Mouse (Mus musculus) spleen, adult 2 months (tissue): ENCODE data around the gene A230072I06Rik. TPM values are rescaled to one million over a fixed set of nuclear protein-coding genes. Genes with fewer than 3 reads are reported as not detected.

Source experiments
- DNase-seq, 2 experiments: peaks; one replicate each; pipeline versions ENCODE4 v3.0.0 to v3.0.0-alpha.2; 2012 to 2021; ENCODE audit warnings: low spot score in 2 of 2, low read depth in 1 of 2
- H3K27ac ChIP-seq: fragments of 200-500 bp; 2 replicates; pipeline ENCODE4 v1.5.1; 2012; ENCODE audit warnings: low read length, inconsistent platforms; ENCODE audit not compliant: insufficient read depth
- H3K27me3 ChIP-seq: fragments of 200-500 bp; 2 replicates; pipeline ENCODE4 v1.6.1; 2012; ENCODE audit warnings: mild to moderate bottlenecking, moderate library complexity, low read length, inconsistent platforms; ENCODE audit not compliant: control insufficient read depth, insufficient read depth
- H3K36me3 ChIP-seq: fragments of 200-500 bp; 2 replicates; pipeline ENCODE4 v1.6.1; 2012; ENCODE audit warnings: mild to moderate bottlenecking, low read length, inconsistent platforms; ENCODE audit not compliant: control insufficient read depth, insufficient read depth
- H3K4me1 ChIP-seq: fragments of 200-500 bp; 2 replicates; pipeline ENCODE4 v1.6.1; 2011; ENCODE audit warnings: inconsistent platforms; ENCODE audit not compliant: control insufficient read depth, insufficient read depth, insufficient read length
- H3K4me3 ChIP-seq: fragments of 200-500 bp; 2 replicates; pipeline ENCODE4 v1.5.1; 2011; ENCODE audit warnings: mild to moderate bottlenecking, inconsistent platforms; ENCODE audit not compliant: insufficient read depth, insufficient read length; ENCODE audit errors: extremely low read depth
- CTCF ChIP-seq: fragments of 200-500 bp; IDR thresholded peaks from 2 replicates; pipeline ENCODE4 v1.5.1; 2011; ENCODE audit warnings: mild to moderate bottlenecking, inconsistent platforms; ENCODE audit not compliant: insufficient read depth, insufficient read length, insufficient replicate concordance; ENCODE audit errors: extremely low read depth
- POLR2A ChIP-seq: fragments of 200-500 bp; IDR thresholded peaks from 2 replicates; pipeline ENCODE4 v1.6.1; 2011; ENCODE audit warnings: low read depth, low read length, inconsistent platforms
- WGBS: fragments of 180-500 bp; shearing (Covaris S2); methylation state at CpG from one replicate; pipeline ENCODE4 v1.1.7; 2018; 5-methylcytosine and 5-hydroxymethylcytosine counted together
- polyA plus RNA-seq: library from polyadenylated mRNA; depleted of rRNA; stranded (reverse); fragments of >200 nt; gene quantifications from 2 replicates; pipeline ENCODE4 v1.2.3, GENCODE M21; 2012; rRNA removed

Gene A230072I06Rik
- not detected in 2 replicates for polyA plus RNA-seq

- H3K4me3 ChIP-seq, result no peak within 1 kb of the TSS
- TF ChIP-seq CTCF, result no peak
- 86% methylated on average over 12 of the region's 12 CpGs for WGBS
Measured at GRCm38 (mm10) chr8:12278663-12279312, at the start of gene A230072I06Rik. Gene A230072I06Rik (plus strand): TSS chr8:12278819.

GRCm38 (mm10) chr8:12234039-12234438 lies 44.6 kb upstream of the A230072I06Rik start:
- H3K27ac ChIP-seq, result no peak overlapping the region
- no peak for TF ChIP-seq POLR2A
- no peak for TF ChIP-seq CTCF
- no peak overlapping the region for H3K4me3 ChIP-seq
- H3K27me3 ChIP-seq, result no peaks in the 10 kb centered on the region
- H3K36me3 ChIP-seq, result no peaks in the 10 kb centered on the region
- no peaks in the 10 kb centered on the region for H3K4me1 ChIP-seq
- 78% methylated on average over 11 of the region's 11 CpGs for WGBS
- no peak for DNase-seq

More at GRCm38 (mm10) chr8:12278663-12279312, at the start of gene A230072I06Rik:
- Histone ChIP-seq H3K27ac (no peak within 1 kb of the TSS), H3K27me3 (no peaks in the 10 kb centered on the region), H3K36me3 (no peaks in the 10 kb centered on the region), H3K4me1 (no peaks in the 10 kb centered on the region)
- DNase-seq, result no peak

DNA sequence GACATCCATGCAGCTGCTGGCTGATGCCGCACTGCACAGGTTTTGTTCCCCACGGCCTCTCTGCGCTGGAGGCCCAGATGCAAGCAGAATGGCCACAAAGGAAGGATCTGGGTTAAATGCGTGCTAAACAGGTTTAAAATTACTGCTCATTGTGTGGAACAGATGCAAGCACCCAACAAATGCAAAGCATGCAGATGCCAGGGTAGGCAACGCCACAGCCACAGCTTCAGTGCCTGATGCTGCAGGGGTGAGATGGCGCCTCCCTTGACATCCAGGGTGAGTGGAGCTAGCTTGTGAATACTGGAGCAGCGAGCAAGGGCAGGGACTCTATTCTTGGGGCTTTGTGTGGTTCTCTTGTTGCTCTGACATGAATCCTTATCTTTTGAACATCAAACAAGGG lies 39.8 kb upstream of the A230072I06Rik start:
- no peak for DNase-seq
- Histone ChIP-seq H3K27me3 (no peaks in the 10 kb centered on the region), H3K27ac (no peak overlapping the region), H3K4me1 (no peaks in the 10 kb centered on the region), H3K36me3 (no peaks in the 10 kb centered on the region), H3K4me3 (no peak overlapping the region)
- TF ChIP-seq CTCF, result no peak
- TF ChIP-seq POLR2A, result no peak
- 89% methylated on average over 7 of the region's 7 CpGs for WGBS

DNA sequence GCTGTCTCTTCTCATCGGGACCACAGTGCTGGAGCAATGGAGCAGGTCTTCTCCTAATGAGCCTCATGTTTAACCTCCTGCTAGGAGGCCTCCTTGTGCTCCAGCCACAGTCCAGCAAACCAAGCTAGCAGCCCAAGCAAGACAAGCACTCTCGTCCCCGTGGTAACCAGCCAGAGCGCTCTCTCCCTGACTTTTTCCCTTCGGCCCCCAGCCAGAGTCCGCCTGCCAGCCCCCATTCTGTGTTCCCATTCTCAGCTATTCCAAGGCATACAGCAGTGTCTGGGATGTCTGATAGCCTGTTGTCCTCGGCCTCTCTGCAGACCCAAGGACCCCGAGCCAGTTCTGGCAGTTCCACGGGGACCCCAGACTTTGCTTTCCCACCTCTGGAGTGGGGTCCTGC lies 38.5 kb upstream of the A230072I06Rik start:
- no peak for DNase-seq

DNA sequence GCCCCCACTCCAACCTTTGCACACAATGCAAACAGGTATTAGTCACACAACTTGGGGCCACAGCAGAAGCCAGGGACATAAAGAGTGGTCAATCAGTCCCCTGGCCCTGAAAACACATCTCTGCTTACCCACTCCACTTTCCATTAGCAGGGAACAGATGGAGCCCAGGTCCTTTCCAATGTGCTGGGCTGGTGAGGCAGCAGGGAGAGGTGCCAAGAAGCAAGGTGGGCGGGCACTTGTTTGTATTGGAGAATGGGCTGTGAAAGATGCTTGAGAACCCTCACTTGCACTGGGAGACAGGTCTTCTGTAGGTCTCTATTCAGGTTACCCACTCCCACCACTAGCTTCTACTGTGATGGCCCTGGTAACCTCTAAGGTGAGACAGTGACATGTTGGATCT lies 34.9 kb upstream of the A230072I06Rik start:
- DNase-seq, result no peak
- WGBS, result 70% methylated on average over 1 of the region's 1 CpGs
- no peaks in the 10 kb centered on the region for H3K36me3 ChIP-seq
- no peak overlapping the region for H3K27ac ChIP-seq
- no peak overlapping the region for H3K4me3 ChIP-seq
- no peaks in the 10 kb centered on the region for H3K4me1 ChIP-seq
- H3K27me3 ChIP-seq, result no peaks in the 10 kb centered on the region
- TF ChIP-seq POLR2A (no peak), CTCF (no peak)

More for the DNA sequence above, 38.5 kb upstream of the A230072I06Rik start:
- WGBS, result 87% methylated on average over 9 of the region's 9 CpGs
- TF ChIP-seq CTCF, result no peak
- no peak for TF ChIP-seq POLR2A
- Histone ChIP-seq H3K4me1 (no peaks in the 10 kb centered on the region), H3K27me3 (no peaks in the 10 kb centered on the region), H3K36me3 (no peaks in the 10 kb centered on the region), H3K4me3 (no peak overlapping the region), H3K27ac (no peak overlapping the region)

- WGBS, result 66% methylated on average over 2 of the region's 2 CpGs
- Histone ChIP-seq H3K27ac (no peak overlapping the region), H3K4me3 (no peak overlapping the region), H3K27me3 (no peaks in the 10 kb centered on the region), H3K4me1 (no peaks in the 10 kb centered on the region), H3K36me3 (no peaks in the 10 kb centered on the region)
- DNase-seq, result no peak
- TF ChIP-seq POLR2A, result no peak
- TF ChIP-seq CTCF, result no peak
Measured at GRCm38 (mm10) chr8:12259890-12260289, 18.7 kb upstream of the A230072I06Rik start.

- TF ChIP-seq POLR2A (no peak), CTCF (no peak)
Measured at GRCm38 (mm10) chr8:12260476-12261029, 18.1 kb upstream of the A230072I06Rik start.

More at GRCm38 (mm10) chr8:12260476-12261029, 18.1 kb upstream of the A230072I06Rik start:
- 79% methylated on average over 6 of the region's 6 CpGs for WGBS
- DNase-seq, result no peak
- H3K4me3 ChIP-seq, result no peak overlapping the region
- no peaks in the 10 kb centered on the region for H3K4me1 ChIP-seq
- no peak overlapping the region for H3K27ac ChIP-seq
- no peaks in the 10 kb centered on the region for H3K27me3 ChIP-seq
- H3K36me3 ChIP-seq, result no peaks in the 10 kb centered on the region
